Mouse (Mus musculus): Measurements from ENCODE around the gene Sfi1. TPM values are rescaled to one million over a fixed set of nuclear protein-coding genes. Genes with fewer than 3 reads are reported as not detected.
"Not testable (repeated sequence)": the region's sequence is repeated elsewhere in the genome, so short reads cannot be mapped to it uniquely, and the experiment has no call there.

The Sfi1 gene
- total RNA-seq, 4 experiments from 2014 or later: 12.9 to 27.4 (median 20.4) TPM

GRCm38 (mm10) chr11:3145359-3146165 lies 47.7 kb downstream of the Sfi1 start:
- not testable (repeated sequence) for DNase-seq (ENCODE audit: low spot score)

GRCm38 (mm10) chr11:3143984-3144383 lies 49.3 kb downstream of the Sfi1 start:
- not testable (repeated sequence) for DNase-seq (ENCODE audit: low spot score)

GRCm38 (mm10) chr11:3142413-3142812 lies 50.9 kb downstream of the Sfi1 start:
- DNase-seq (ENCODE audit: low spot score): peak; percentile 86

GRCm38 (mm10) chr11:3140967-3141535 lies 52.2 kb downstream of the Sfi1 start:
- DNase-seq (ENCODE audit: low spot score): peak; percentile 69

- not testable (repeated sequence) for DNase-seq (ENCODE audit: low spot score)
Measured at GRCm38 (mm10) chr11:3138323-3138722, 54.9 kb downstream of the Sfi1 start.

- DNase-seq (ENCODE audit: low spot score): peak; percentile 55
Measured at GRCm38 (mm10) chr11:3137279-3137678, 56.0 kb downstream of the Sfi1 start.

- not testable (repeated sequence) for DNase-seq (ENCODE audit: low spot score)
Measured at GRCm38 (mm10) chr11:3135956-3136355, 57.3 kb downstream of the Sfi1 start.

DNA sequence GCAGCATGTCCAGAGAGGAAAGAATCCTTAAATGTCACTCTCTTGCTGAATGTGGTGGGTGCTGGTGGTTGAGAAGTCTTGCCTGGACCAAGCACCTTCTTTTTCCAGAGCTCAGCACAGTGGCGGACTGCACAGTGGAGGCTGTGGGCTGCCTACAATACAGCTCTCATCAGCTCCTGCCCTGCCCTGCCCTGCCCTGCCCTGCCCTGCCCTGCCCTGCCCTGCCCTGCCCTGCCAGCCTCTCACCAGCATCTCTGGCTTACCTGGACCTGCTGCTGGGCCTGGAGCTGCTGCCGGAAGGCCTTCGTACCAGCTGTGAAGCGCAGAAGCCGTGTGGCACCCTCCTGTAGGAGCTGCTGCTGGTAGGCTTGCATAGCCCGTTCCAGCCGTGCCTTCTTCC lies 57.9 kb downstream of the Sfi1 start:
- not testable (repeated sequence) for DNase-seq (ENCODE audit: low spot score)

GRCm38 (mm10) chr11:3133360-3133759 lies 59.9 kb downstream of the Sfi1 start:
- DNase-seq (ENCODE audit: low spot score): not testable (repeated sequence)

- DNase-seq (ENCODE audit: low spot score): not testable (repeated sequence)
Measured at GRCm38 (mm10) chr11:3132957-3133356, 60.3 kb downstream of the Sfi1 start.

- peak; percentile 51 for DNase-seq (ENCODE audit: low spot score)
Measured at GRCm38 (mm10) chr11:3132001-3132400, 61.3 kb downstream of the Sfi1 start.

GRCm38 (mm10) chr11:3129852-3130251 lies 63.4 kb downstream of the Sfi1 start:
- peak; percentile 83 for DNase-seq (ENCODE audit: low spot score)

- DNase-seq (ENCODE audit: low spot score): not testable (repeated sequence)
Measured at GRCm38 (mm10) chr11:3129276-3129675, 64.0 kb downstream of the Sfi1 start.

- not testable (repeated sequence) for DNase-seq (ENCODE audit: low spot score)
Measured at GRCm38 (mm10) chr11:3127303-3127795, 65.9 kb downstream of the Sfi1 start.

- peak; percentile 93 for DNase-seq (ENCODE audit: low spot score)
Measured at GRCm38 (mm10) chr11:3126478-3127302, 66.6 kb downstream of the Sfi1 start.

- not testable (repeated sequence) for DNase-seq (ENCODE audit: low spot score)
Measured at GRCm38 (mm10) chr11:3125922-3126321, 67.3 kb downstream of the Sfi1 start.

DNA sequence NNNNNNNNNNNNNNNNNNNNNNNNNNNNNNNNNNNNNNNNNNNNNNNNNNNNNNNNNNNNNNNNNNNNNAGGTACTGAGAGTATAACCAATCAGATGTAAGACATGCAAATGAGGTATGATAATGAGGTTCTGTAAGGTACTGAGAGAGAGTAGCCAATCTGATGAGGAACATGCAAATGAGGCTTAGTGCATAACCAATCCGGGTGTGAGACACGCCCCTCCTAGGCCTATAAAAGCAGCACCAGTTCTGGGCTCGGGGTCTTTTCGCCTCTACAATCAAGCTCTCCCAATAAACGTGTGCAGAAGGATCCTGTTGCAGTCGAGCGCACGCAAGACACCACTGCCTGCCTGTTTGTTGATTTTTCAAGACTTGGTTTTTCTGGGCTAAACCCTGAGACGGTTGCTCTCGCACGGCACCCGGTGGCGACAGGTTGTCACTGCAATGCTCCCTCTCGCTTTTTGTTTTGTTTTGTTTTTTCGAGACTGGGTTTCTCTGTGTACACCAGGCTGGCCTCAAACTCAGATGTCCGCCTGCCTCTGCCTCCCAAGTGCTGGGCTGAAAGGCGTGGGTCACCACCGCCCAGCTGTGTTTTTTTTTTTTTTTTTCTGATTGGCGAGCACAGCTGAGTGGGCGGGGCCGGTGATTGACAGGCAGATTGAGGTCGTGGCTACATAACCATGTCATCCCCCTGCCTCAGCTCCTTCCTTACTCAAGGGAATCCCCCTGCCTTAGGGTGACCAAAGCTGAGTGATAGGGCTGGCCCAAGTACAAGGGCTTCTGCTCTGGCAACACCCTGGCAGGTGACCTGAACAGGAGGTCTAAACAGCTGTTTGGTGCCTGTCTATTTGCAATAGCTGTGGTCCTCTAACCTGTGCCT lies 68.1 kb downstream of the Sfi1 start:
- not testable (repeated sequence) for DNase-seq (ENCODE audit: low spot score)

- no peak for DNase-seq (ENCODE audit: low spot score)
Measured at GRCm38 (mm10) chr11:3114403-3114802, 78.9 kb downstream of the Sfi1 start.

GRCm38 (mm10) chr11:3106154-3106553 lies 87.1 kb downstream of the Sfi1 start:
- no peak for DNase-seq (ENCODE audit: low spot score)

DNA sequence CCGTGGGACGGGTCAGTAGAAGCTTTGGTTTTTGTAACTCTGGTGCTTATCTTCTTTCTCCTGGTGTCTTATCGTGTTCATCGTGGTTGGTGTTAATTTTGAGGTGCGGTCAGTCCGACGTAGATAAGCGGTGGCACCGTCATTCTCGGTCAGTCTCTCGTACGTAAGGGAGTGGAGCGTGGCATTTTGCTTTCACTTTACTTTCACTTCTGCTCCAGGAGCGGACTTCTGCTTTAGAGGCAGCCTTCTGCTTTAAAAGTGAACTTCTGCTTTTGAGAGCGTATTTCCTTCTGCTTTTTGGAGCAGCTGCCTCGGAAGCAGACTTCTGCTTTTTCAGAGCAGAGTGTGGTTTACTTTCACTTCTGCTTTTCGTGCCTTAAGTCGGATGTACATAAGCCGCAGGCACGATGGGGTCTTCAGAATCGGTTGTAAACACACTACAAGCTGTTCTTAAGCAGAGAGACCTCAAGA lies 88.0 kb downstream of the Sfi1 start:
- no peak for DNase-seq (ENCODE audit: low spot score)
